Mouse (Mus musculus): ENCODE data around the gene Sae1. TPM values are rescaled to one million over a fixed set of nuclear protein-coding genes. Genes with fewer than 3 reads are reported as not detected.

Gene Sae1
- polyA plus RNA-seq, 1 experiment from 2014 or later: 84.3 TPM

GRCm38 (mm10) chr7:16345297-16345696 is 42.3 kb downstream of the Sae1 start:
- no peak for ATAC-seq (ENCODE audit: low read depth)
- H3K36me3 ChIP-seq (ENCODE audit: control insufficient read depth, insufficient read depth): peaks cover 5% of the 10 kb centered on the region
- H3K4me3 ChIP-seq (ENCODE audit: low read depth, low read length): no peak overlapping the region
- no peak overlapping the region for H3K4me2 ChIP-seq (ENCODE audit: low read depth, low read length)
- H3K4me1 ChIP-seq (ENCODE audit: control insufficient read depth, low read depth, low read length): peaks cover 7% of the 10 kb centered on the region
- no peak overlapping the region for H3K27ac ChIP-seq (ENCODE audit: low read length)
- no peak overlapping the region for H3K9ac ChIP-seq (ENCODE audit: low read depth, low read length)
- WGBS (ENCODE audit: insufficient replicate concordance): 56% methylated on average over 4 of the region's 4 CpGs
- no peaks in the 10 kb centered on the region for H3K9me3 ChIP-seq (replicated peaks; ENCODE audit: control insufficient read depth, low read length)
- no peaks in the 10 kb centered on the region for H3K27me3 ChIP-seq (ENCODE audit: control insufficient read depth, insufficient read depth, low read depth, low read length)

GRCm38 (mm10) chr7:16344598-16344997 is 43.0 kb downstream of the Sae1 start:
- no peak overlapping the region for H3K27ac ChIP-seq (ENCODE audit: low read length)

GRCm38 (mm10) chr7:16337733-16338132 is 49.9 kb downstream of the Sae1 start:
- no peaks in the 10 kb centered on the region for H3K9me3 ChIP-seq (replicated peaks; ENCODE audit: control insufficient read depth, low read length)
- peaks cover 24% of the 10 kb centered on the region for H3K36me3 ChIP-seq (ENCODE audit: control insufficient read depth, insufficient read depth)
- H3K27me3 ChIP-seq (ENCODE audit: control insufficient read depth, insufficient read depth, low read depth, low read length): no peaks in the 10 kb centered on the region
- H3K9ac ChIP-seq (ENCODE audit: low read depth, low read length): no peak overlapping the region
- no peak overlapping the region for H3K4me2 ChIP-seq (ENCODE audit: low read depth, low read length)
- WGBS (ENCODE audit: insufficient replicate concordance): 76% methylated on average over 2 of the region's 2 CpGs
- H3K4me1 ChIP-seq (ENCODE audit: control insufficient read depth, low read depth, low read length): peaks cover 8% of the 10 kb centered on the region
- no peak for ATAC-seq (ENCODE audit: low read depth)
- H3K4me3 ChIP-seq (ENCODE audit: low read depth, low read length): no peak overlapping the region
- no peak overlapping the region for H3K27ac ChIP-seq (ENCODE audit: low read length)

More at GRCm38 (mm10) chr7:16344598-16344997, 43.0 kb downstream of the Sae1 start:
- no peak overlapping the region for H3K4me3 ChIP-seq (ENCODE audit: low read depth, low read length)
- no peak overlapping the region for H3K9ac ChIP-seq (ENCODE audit: low read depth, low read length)
- WGBS (ENCODE audit: insufficient replicate concordance): 66% methylated on average over 3 of the region's 3 CpGs
- peaks cover 2% of the 10 kb centered on the region for H3K36me3 ChIP-seq (ENCODE audit: control insufficient read depth, insufficient read depth)
- H3K4me1 ChIP-seq (ENCODE audit: control insufficient read depth, low read depth, low read length): peaks cover 8% of the 10 kb centered on the region
- H3K27me3 ChIP-seq (ENCODE audit: control insufficient read depth, insufficient read depth, low read depth, low read length): no peaks in the 10 kb centered on the region
- no peaks in the 10 kb centered on the region for H3K9me3 ChIP-seq (replicated peaks; ENCODE audit: control insufficient read depth, low read length)
- no peak for ATAC-seq (ENCODE audit: low read depth)
- no peak overlapping the region for H3K4me2 ChIP-seq (ENCODE audit: low read depth, low read length)

GRCm38 (mm10) chr7:16329146-16329545 is 58.5 kb downstream of the Sae1 start:
- no peaks in the 10 kb centered on the region for H3K9me3 ChIP-seq (replicated peaks; ENCODE audit: control insufficient read depth, low read length)
- no peak for ATAC-seq (ENCODE audit: low read depth)
- peaks cover 4% of the 10 kb centered on the region for H3K4me1 ChIP-seq (ENCODE audit: control insufficient read depth, low read depth, low read length)
- 77% methylated on average over 3 of the region's 3 CpGs for WGBS (ENCODE audit: insufficient replicate concordance)
- peaks cover 24% of the 10 kb centered on the region for H3K36me3 ChIP-seq (ENCODE audit: control insufficient read depth, insufficient read depth)
- no peak overlapping the region for H3K27ac ChIP-seq (ENCODE audit: low read length)
- H3K4me3 ChIP-seq (ENCODE audit: low read depth, low read length): no peak overlapping the region
- no peak overlapping the region for H3K9ac ChIP-seq (ENCODE audit: low read depth, low read length)
- no peak overlapping the region for H3K4me2 ChIP-seq (ENCODE audit: low read depth, low read length)
- no peaks in the 10 kb centered on the region for H3K27me3 ChIP-seq (ENCODE audit: control insufficient read depth, insufficient read depth, low read depth, low read length)

GRCm38 (mm10) chr7:16326607-16326971 is 61.0 kb downstream of the Sae1 start:
- H3K4me3 ChIP-seq (ENCODE audit: low read depth, low read length): no peak overlapping the region
- no peak overlapping the region for H3K9ac ChIP-seq (ENCODE audit: low read depth, low read length)
- H3K27ac ChIP-seq (ENCODE audit: low read length): no peak overlapping the region
- no peak for ATAC-seq (ENCODE audit: low read depth)
- H3K9me3 ChIP-seq (replicated peaks; ENCODE audit: control insufficient read depth, low read length): no peaks in the 10 kb centered on the region
- peaks cover 19% of the 10 kb centered on the region for H3K36me3 ChIP-seq (ENCODE audit: control insufficient read depth, insufficient read depth)
- 87% methylated on average over 2 of the region's 2 CpGs for WGBS (ENCODE audit: insufficient replicate concordance)
- peaks cover 4% of the 10 kb centered on the region for H3K4me1 ChIP-seq (ENCODE audit: control insufficient read depth, low read depth, low read length)
- H3K4me2 ChIP-seq (ENCODE audit: low read depth, low read length): no peak overlapping the region
- H3K27me3 ChIP-seq (ENCODE audit: control insufficient read depth, insufficient read depth, low read depth, low read length): no peaks in the 10 kb centered on the region

- peak; percentile 81 for ATAC-seq (ENCODE audit: low read depth)
- WGBS (ENCODE audit: insufficient replicate concordance): 25% methylated on average over 8 of the region's 8 CpGs
- H3K9me3 ChIP-seq (replicated peaks; ENCODE audit: control insufficient read depth, low read length): no peaks in the 10 kb centered on the region
- no peak overlapping the region for H3K4me3 ChIP-seq (ENCODE audit: low read depth, low read length)
- H3K27ac ChIP-seq (ENCODE audit: low read length): no peak overlapping the region
- H3K4me1 ChIP-seq (ENCODE audit: control insufficient read depth, low read depth, low read length): peaks cover 4% of the 10 kb centered on the region
- H3K27me3 ChIP-seq (ENCODE audit: control insufficient read depth, insufficient read depth, low read depth, low read length): no peaks in the 10 kb centered on the region
- peaks cover 19% of the 10 kb centered on the region for H3K36me3 ChIP-seq (ENCODE audit: control insufficient read depth, insufficient read depth)
- no peak overlapping the region for H3K9ac ChIP-seq (ENCODE audit: low read depth, low read length)
- H3K4me2 ChIP-seq (ENCODE audit: low read depth, low read length): no peak overlapping the region
Observed at GRCm38 (mm10) chr7:16325920-16326606, 61.5 kb downstream of the Sae1 start.

- no peak for ATAC-seq (ENCODE audit: low read depth)
- Histone ChIP-seq H3K9me3 (replicated peaks; ENCODE audit: control insufficient read depth, low read length) (no peaks in the 10 kb centered on the region), H3K9ac (ENCODE audit: low read depth, low read length) (no peak overlapping the region), H3K4me3 (ENCODE audit: low read depth, low read length) (no peak overlapping the region), H3K4me2 (ENCODE audit: low read depth, low read length) (no peak overlapping the region), H3K4me1 (ENCODE audit: control insufficient read depth, low read depth, low read length) (peaks cover 4% of the 10 kb centered on the region), H3K27ac (ENCODE audit: low read length) (no peak overlapping the region), H3K27me3 (ENCODE audit: control insufficient read depth, insufficient read depth, low read depth, low read length) (no peaks in the 10 kb centered on the region), H3K36me3 (ENCODE audit: control insufficient read depth, insufficient read depth) (peaks cover 11% of the 10 kb centered on the region)
- WGBS (ENCODE audit: insufficient replicate concordance): 81% methylated on average over 7 of the region's 7 CpGs
Observed at GRCm38 (mm10) chr7:16324661-16325060, 62.9 kb downstream of the Sae1 start.

GRCm38 (mm10) chr7:16320479-16320878 is 67.1 kb downstream of the Sae1 start:
- Histone ChIP-seq H3K4me2 (ENCODE audit: low read depth, low read length) (no peak overlapping the region), H3K9ac (ENCODE audit: low read depth, low read length) (no peak overlapping the region), H3K9me3 (replicated peaks; ENCODE audit: control insufficient read depth, low read length) (no peaks in the 10 kb centered on the region), H3K36me3 (ENCODE audit: control insufficient read depth, insufficient read depth) (peaks cover 12% of the 10 kb centered on the region), H3K27ac (ENCODE audit: low read length) (no peak overlapping the region), H3K4me1 (ENCODE audit: control insufficient read depth, low read depth, low read length) (peaks cover 3% of the 10 kb centered on the region; the same call in 1 of the 2 replicates), H3K27me3 (ENCODE audit: control insufficient read depth, insufficient read depth, low read depth, low read length) (no peaks in the 10 kb centered on the region), H3K4me3 (ENCODE audit: low read depth, low read length) (no peak overlapping the region)
- no peak for ATAC-seq (ENCODE audit: low read depth)
- WGBS (ENCODE audit: insufficient replicate concordance): 71% methylated on average over 6 of the region's 6 CpGs

GRCm38 (mm10) chr7:16319216-16319615 is 68.4 kb downstream of the Sae1 start:
- Histone ChIP-seq H3K9ac (ENCODE audit: low read depth, low read length) (no peak overlapping the region), H3K4me1 (ENCODE audit: control insufficient read depth, low read depth, low read length) (peaks cover 13% of the 10 kb centered on the region), H3K27ac (ENCODE audit: low read length) (no peak overlapping the region), H3K9me3 (replicated peaks; ENCODE audit: control insufficient read depth, low read length) (no peaks in the 10 kb centered on the region), H3K4me2 (ENCODE audit: low read depth, low read length) (no peak overlapping the region), H3K27me3 (ENCODE audit: control insufficient read depth, insufficient read depth, low read depth, low read length) (no peaks in the 10 kb centered on the region), H3K36me3 (ENCODE audit: control insufficient read depth, insufficient read depth) (peaks cover 12% of the 10 kb centered on the region), H3K4me3 (ENCODE audit: low read depth, low read length) (no peak overlapping the region)
- no peak for ATAC-seq (ENCODE audit: low read depth)
- WGBS (ENCODE audit: insufficient replicate concordance): 82% methylated on average over 4 of the region's 4 CpGs

All from liver, embryonic 16.5 days (tissue).